Mouse (Mus musculus): ENCODE measurements around the gene Mrps21.
A peak's percentile ranks its signal among the peaks of the same experiment; 100 is the strongest.

GRCm38 (mm10) chr3:95818571-95819288 is 52.6 kb downstream of the Mrps21 start, which contains the start of gene Rprd2:
- TF ChIP-seq E2F4 (IDR thresholded peaks at IDR 0.05; ENCODE audit: insufficient replicate concordance, low read depth, low read length) (no peak), CTCF (conservative IDR thresholded peaks at IDR 0.05 in 1 of 2, IDR thresholded peaks at IDR 0.05 in 1 of 2; ENCODE audit: low read depth in 2 of 2, low read length in 2 of 2) (no peak), EP300 (IDR thresholded peaks at IDR 0.05; ENCODE audit: low read length) (no peak), POLR2A (IDR thresholded peaks at IDR 0.05; ENCODE audit: low read depth, low read length) (peak; percentile 71; the same call in 1 of the 2 replicates), SMC3 (IDR thresholded peaks at IDR 0.05; ENCODE audit: low read depth, low read length) (no peak), ZC3H11A (IDR thresholded peaks at IDR 0.05; ENCODE audit: low read depth, low read length) (no peak)
